ENCODE assay signal across 7 mouse cellular contexts in the genomic region with DNA sequence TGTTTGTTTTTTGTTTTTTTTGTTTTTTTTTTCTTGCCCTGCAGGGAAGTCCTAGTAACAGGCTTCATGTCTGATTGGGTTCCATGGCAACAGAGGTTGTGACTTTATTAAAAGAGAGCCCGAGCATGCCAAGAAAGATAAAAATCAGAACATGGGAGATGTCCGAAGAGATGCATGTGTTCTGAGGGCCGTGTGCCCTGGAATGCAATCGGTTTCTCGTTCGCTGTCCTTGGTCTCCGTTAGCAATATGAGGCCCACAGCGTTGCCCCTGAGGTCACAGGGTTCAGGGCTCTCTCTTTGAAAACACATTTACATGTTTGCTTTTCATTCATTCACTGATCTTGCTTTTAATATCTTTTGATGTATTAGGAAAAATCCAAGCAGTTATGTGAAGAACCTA.
DNase-seq lines count a peak whose midpoint lies in the region; ATAC-seq and TF ChIP-seq lines count a peak whose summit lies in the region.

No protein-coding gene starts in this region.

- peak overlapping the region; percentile 54; the same call in 1 of the 2 replicates for H3K9ac ChIP-seq in embryonic facial prominence, embryonic 13.5 days
- H3K9ac ChIP-seq in intestine, embryonic 16.5 days (ENCODE audit: low read depth, low read length): peak overlapping the region; percentile 68

- H3K27ac ChIP-seq in layer of hippocampus, adult 2 months: peak overlapping the region; percentile 87
- H3K27ac ChIP-seq in embryonic facial prominence, embryonic 13.5 days: 0 out of 2 replicates have a peak overlapping the region, but pooled peaks have one; percentile 71
- H3K27ac ChIP-seq in intestine, embryonic 16.5 days (ENCODE audit: low read length): peak overlapping the region; percentile 89

- H3K27me3 ChIP-seq in embryonic facial prominence, embryonic 13.5 days: no peaks in the 10 kb centered on the region
- H3K27me3 ChIP-seq in intestine, embryonic 16.5 days (replicated peaks; ENCODE audit: control insufficient read depth, insufficient read depth, low read length): no peaks in the 10 kb centered on the region

- peaks cover 6% of the 10 kb centered on the region; the same call in 1 of the 2 replicates for H3K9me3 ChIP-seq in embryonic facial prominence, embryonic 13.5 days
- H3K9me3 ChIP-seq in intestine, embryonic 16.5 days (ENCODE audit: control insufficient read depth, low read length): 0 out of 2 replicates have a peak, but pooled peaks cover 5% of the 10 kb centered on the region

- H3K4me1 ChIP-seq in embryonic facial prominence, embryonic 13.5 days: peaks cover 17% of the 10 kb centered on the region
- peaks cover 24% of the 10 kb centered on the region for H3K4me1 ChIP-seq in intestine, embryonic 16.5 days (ENCODE audit: control insufficient read depth, insufficient read depth, low read length)

- no peak overlapping the region; the same call in 1 of the 2 replicates for H3K4me3 ChIP-seq in layer of hippocampus, adult 2 months
- H3K4me3 ChIP-seq in embryonic facial prominence, embryonic 13.5 days: no peak overlapping the region
- peak overlapping the region; percentile 46 for H3K4me3 ChIP-seq in intestine, embryonic 16.5 days (ENCODE audit: low read length)

- 15% methylated on average over 8 of the region's 8 CpGs for WGBS in embryonic facial prominence, embryonic 13.5 days
- 32% methylated on average over 8 of the region's 8 CpGs for WGBS in intestine, embryonic 16.5 days

- ATAC-seq in embryonic facial prominence, embryonic 13.5 days (ENCODE audit: insufficient number of reproducible peaks, insufficient read depth, low FRiP score, low TSS enrichment, low read depth): no peak
- no peak for ATAC-seq in intestine, embryonic 16.5 days

- no peak for DNase-seq in layer of hippocampus, adult 2 months (ENCODE audit: low spot score in 2 of 2)
- no peak for DNase-seq in layer of hippocampus, postnatal 36 days
- DNase-seq in retina, embryonic 14.5 days (ENCODE audit: low spot score): peak; percentile 46
- no peak for DNase-seq in adrenal gland, postnatal 4 days (ENCODE audit: low spot score in 2 of 2)
- DNase-seq in right cerebral cortex, postnatal 10 days (ENCODE audit: low spot score in 2 of 2): no peak

- no peaks in the 10 kb centered on the region for H3K36me3 ChIP-seq in embryonic facial prominence, embryonic 13.5 days
- H3K36me3 ChIP-seq in intestine, embryonic 16.5 days (ENCODE audit: control insufficient read depth, insufficient read depth, low read length): no peaks in the 10 kb centered on the region; the same call in 1 of the 2 replicates

- TF ChIP-seq CTCF in layer of hippocampus, adult 2 months (conservative IDR thresholded peaks at IDR 0.05): no peak

- H3K4me2 ChIP-seq in embryonic facial prominence, embryonic 13.5 days: peak overlapping the region; percentile 56
- H3K4me2 ChIP-seq in intestine, embryonic 16.5 days (ENCODE audit: low read depth, low read length): peak overlapping the region; percentile 81
